23 mouse cellular contexts compared by ENCODE assay signal in the genomic region with DNA sequence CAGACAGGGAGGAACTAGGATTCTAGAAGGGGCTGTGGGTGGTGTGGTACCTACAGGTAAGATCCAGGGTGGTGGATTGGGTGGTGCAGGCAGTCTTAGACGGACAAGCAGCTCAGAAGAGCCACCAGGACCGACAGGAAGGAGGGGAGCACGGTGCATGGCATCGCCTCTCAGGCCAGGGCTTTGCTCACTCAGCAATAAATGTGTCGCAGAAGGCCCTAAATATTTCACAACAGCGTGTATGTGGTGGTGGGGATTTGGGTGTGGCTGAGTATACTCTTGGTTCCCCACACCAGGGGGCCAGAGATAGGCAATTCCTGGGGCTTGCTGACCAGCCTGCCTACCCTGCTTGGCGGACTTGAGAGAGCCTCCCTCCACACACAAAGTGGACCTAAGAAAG. TPM values are rescaled to one million over a fixed set of nuclear protein-coding genes. Genes with fewer than 3 reads are reported as not detected.
DNase-seq lines count a peak whose midpoint lies in the region; ATAC-seq and TF ChIP-seq lines count a peak whose summit lies in the region.
"Had no signal": no experiment of that assay in that cellular context is flagged by ENCODE, and none has a peak within 500 bp of the region (broad histone marks: within the 10 kb centered on the region; RNA-seq: fewer than 3 reads in every experiment).

No protein-coding gene starts in this region.

- H3K9me3 ChIP-seq in intestine, embryonic 16.5 days (ENCODE audit: control insufficient read depth, low read length) = no peaks in the 10 kb centered on the region
- no peaks in the 10 kb centered on the region for H3K9me3 ChIP-seq in intestine, embryonic 15.5 days
- no peaks in the 10 kb centered on the region for H3K9me3 ChIP-seq in G1E (replicated peaks)
- H3K9me3 ChIP-seq: embryonic facial prominence, embryonic 12.5 days; embryonic facial prominence, embryonic 15.5 days; heart, embryonic 10.5 days; heart, embryonic 13.5 days; hindbrain, embryonic 13.5 days had no signal

- no peak for DNase-seq in G1E (ENCODE audit: low spot score)
- DNase-seq in layer of hippocampus, adult 11-12 months (ENCODE audit: low spot score) = no peak
- no peak for DNase-seq in kidney, postnatal 4 days
- DNase-seq: cerebellum, adult 9-10 months; cerebellum, postnatal 14 days; forebrain, postnatal 0 days; gastrocnemius, adult 2 months; gastrocnemius, postnatal 14 days; heart, adult 2 months; heart, postnatal 14 days had no signal

- H3K27me3 ChIP-seq in intestine, embryonic 16.5 days (replicated peaks; ENCODE audit: control insufficient read depth, insufficient read depth, low read length) = no peaks in the 10 kb centered on the region
- H3K27me3 ChIP-seq in intestine, embryonic 15.5 days (replicated peaks) = no peaks in the 10 kb centered on the region
- no peaks in the 10 kb centered on the region for H3K27me3 ChIP-seq in G1E (ENCODE audit: insufficient read depth, low read length)
- H3K27me3 ChIP-seq: embryonic facial prominence, embryonic 12.5 days; embryonic facial prominence, embryonic 15.5 days; heart, embryonic 13.5 days; hindbrain, embryonic 13.5 days had no signal

- H3K4me3 ChIP-seq in intestine, embryonic 16.5 days (ENCODE audit: low read length) = no peak overlapping the region
- H3K4me3 ChIP-seq in intestine, embryonic 15.5 days (replicated peaks) = no peak overlapping the region
- peak overlapping the region; percentile 0; the same call in 1 of the 2 replicates for H3K4me3 ChIP-seq in G1E (ENCODE audit: low read depth, low read length)
- H3K4me3 ChIP-seq: embryonic facial prominence, embryonic 12.5 days; embryonic facial prominence, embryonic 15.5 days; gastrocnemius, adult 2 months; heart, adult 2 months; heart, embryonic 10.5 days; heart, embryonic 13.5 days; hindbrain, embryonic 13.5 days had no signal

- ATAC-seq in intestine, embryonic 16.5 days = no peak
- no peak for ATAC-seq in intestine, embryonic 15.5 days
- no peak for ATAC-seq in G1E (ENCODE audit: extremely low read depth, insufficient number of reproducible peaks, low FRiP score, poor library complexity, severe bottlenecking)
- peak; percentile 59 for ATAC-seq in granulocyte monocyte progenitor cell, adult 5-6 weeks (replicated peaks; ENCODE audit: poor library complexity, severe bottlenecking)
- ATAC-seq: activated CD4-positive, CD25-positive, alpha-beta regulatory T cell, adult 4 months; CD4-positive, CD25-positive, alpha-beta regulatory T cell, adult 4 months; forebrain, embryonic 14.5 days; forebrain, postnatal 0 days; hindbrain, embryonic 16.5 days; inflammation-experienced regulatory T-cells, adult 6 months had no signal

- H3K36me3 ChIP-seq in intestine, embryonic 16.5 days (ENCODE audit: control insufficient read depth, insufficient read depth, low read length) = peaks cover 22% of the 10 kb centered on the region
- peaks cover 24% of the 10 kb centered on the region for H3K36me3 ChIP-seq in intestine, embryonic 15.5 days
- peaks cover 95% of the 10 kb centered on the region for H3K36me3 ChIP-seq in G1E (replicated peaks)

- no peak overlapping the region for H3K4me2 ChIP-seq in intestine, embryonic 16.5 days (ENCODE audit: low read depth, low read length)
- no peak overlapping the region for H3K4me2 ChIP-seq in intestine, embryonic 15.5 days (replicated peaks)
- H3K4me2 ChIP-seq: embryonic facial prominence, embryonic 12.5 days; embryonic facial prominence, embryonic 15.5 days; heart, embryonic 13.5 days; hindbrain, embryonic 13.5 days had no signal

- peak overlapping the region; percentile 79 for H3K27ac ChIP-seq in intestine, embryonic 16.5 days (ENCODE audit: low read length)
- H3K27ac ChIP-seq in intestine, embryonic 15.5 days = no peak overlapping the region
- H3K27ac ChIP-seq: embryonic facial prominence, embryonic 12.5 days; embryonic facial prominence, embryonic 15.5 days; heart, adult 2 months; heart, embryonic 10.5 days; heart, embryonic 13.5 days; hindbrain, embryonic 13.5 days had no signal

- H3K4me1 ChIP-seq in intestine, embryonic 16.5 days (ENCODE audit: control insufficient read depth, insufficient read depth, low read length) = peaks cover 50% of the 10 kb centered on the region
- H3K4me1 ChIP-seq in intestine, embryonic 15.5 days (replicated peaks) = peaks cover 49% of the 10 kb centered on the region
- H3K4me1 ChIP-seq in G1E (ENCODE audit: insufficient read depth, low read depth, low read length) = peaks cover 57% of the 10 kb centered on the region

- TF ChIP-seq CTCF in G1E (IDR thresholded peaks at IDR 0.05; ENCODE audit: low read depth, low read length) = no peak

- WGBS in intestine, embryonic 16.5 days = 45% methylated on average over 7 of the region's 7 CpGs
- 62% methylated on average over 7 of the region's 7 CpGs for WGBS in intestine, embryonic 15.5 days

- 0 out of 2 replicates have a peak overlapping the region, but pooled peaks have one; percentile 3 for H3K9ac ChIP-seq in intestine, embryonic 16.5 days (ENCODE audit: low read depth, low read length)
- H3K9ac ChIP-seq in intestine, embryonic 15.5 days = no peak overlapping the region
- H3K9ac ChIP-seq: embryonic facial prominence, embryonic 12.5 days; embryonic facial prominence, embryonic 15.5 days; forebrain, postnatal 0 days; hindbrain, embryonic 13.5 days had no signal

RNA-seq across cellular contexts. Expression of a gene that starts 6.7 kb away (rescaled TPM):
- 232 and 245 TPM in 2 replicates for polyA plus RNA-seq in intestine, embryonic 16.5 days (2015; fragmentation: Nextera tagmentation; extraction: Ambion mirVana)
- polyA plus RNA-seq in intestine, embryonic 15.5 days (2015; fragmentation: Nextera tagmentation; extraction: Ambion mirVana) = 183 and 191 TPM in 2 replicates
- total RNA-seq in G1E (2014; fragmentation: Nextera tagmentation) (13.8 and 21.1 TPM in 2 replicates), G1E (2017) (32.5 and 33.9 TPM in 2 replicates)
- polyA plus RNA-seq in G1E (2012) = 13.9 and 14.8 TPM in 2 replicates
- total RNA-seq in granulocyte monocyte progenitor cell, adult 5-6 weeks (2014; fragmentation: Nextera tagmentation) = 14.0 and 19.5 TPM in 2 replicates
- total RNA-seq in granulocyte monocyte progenitor cell, adult 5-6 weeks (2017) = 5.3 and 6.2 TPM in 2 replicates

RNA-seq across cellular contexts. Expression of a gene that starts 7.0 kb away (rescaled TPM):
- 10.6 and 11.0 TPM in 2 replicates for polyA plus RNA-seq in intestine, embryonic 16.5 days (2015; fragmentation: Nextera tagmentation; extraction: Ambion mirVana)
- polyA plus RNA-seq in intestine, embryonic 15.5 days (2015; fragmentation: Nextera tagmentation; extraction: Ambion mirVana) = 8.9 and 9.9 TPM in 2 replicates
- total RNA-seq in G1E (2014; fragmentation: Nextera tagmentation) (18.3 and 26.0 TPM in 2 replicates), G1E (2017) (10.8 and 16.1 TPM in 2 replicates)
- 13.5 and 21.7 TPM in 2 replicates for polyA plus RNA-seq in G1E (2012)
- 16.7 and 31.1 TPM in 2 replicates for total RNA-seq in granulocyte monocyte progenitor cell, adult 5-6 weeks (2014; fragmentation: Nextera tagmentation)
- 6.8 and 8.6 TPM in 2 replicates for total RNA-seq in granulocyte monocyte progenitor cell, adult 5-6 weeks (2017)

Comparison
In these comparisons a context has a peak if more than half of its experiments do, and no peak if none do; other contexts are left out.
1. RNA of a gene that starts 6.7 kb away (polyA plus RNA-seq): 232 to 245 TPM in intestine, embryonic 16.5 days and 183 to 191 TPM in intestine, embryonic 15.5 days; 13.9 to 14.8 TPM in G1E; every median in the first group is over 10 times any median in the second.